Mouse (Mus musculus) embryonic facial prominence, embryonic 12.5 days (tissue): ENCODE measurements at regions not wholly inside any gene's neighbourhood (a gene's known extent, or its start where the extent isn't known, plus 50 kb on each side); places are given as distances from the start of the nearest gene placed in this dataset. TPM values are rescaled to one million over a fixed set of nuclear protein-coding genes. Genes with fewer than 3 reads are reported as not detected.

ENCODE experiments used
- ATAC-seq: fragments of 200-750 bp; cut with Nextera tagmentation; 2 replicates; pipeline ENCODE4 v1.8.0; 2017; ENCODE audit not compliant: insufficient number of reproducible peaks, insufficient read depth, low FRiP score, low TSS enrichment
- H3K27ac ChIP-seq: fragments of 300-500 bp; sonication (generic); 2 replicates; pipeline ENCODE4 v1.5.1; 2016; ENCODE audit warnings: mild to moderate bottlenecking
- H3K27me3 ChIP-seq: fragments of 300-500 bp; sonication (generic); 2 replicates; pipeline ENCODE4 v1.6.1; 2016; ENCODE audit warnings: mild to moderate bottlenecking, moderate library complexity
- H3K36me3 ChIP-seq: fragments of 300-500 bp; sonication (generic); 2 replicates; pipeline ENCODE4 v1.6.1; 2016; ENCODE audit warnings: mild to moderate bottlenecking
- H3K4me1 ChIP-seq: fragments of 300-500 bp; sonication (generic); 2 replicates; pipeline ENCODE4 v1.6.1; 2016
- H3K4me2 ChIP-seq: fragments of 300-500 bp; sonication (generic); replicated peaks from 2 replicates; pipeline ENCODE4 v1.6.1; 2016; ENCODE audit warnings: mild to moderate bottlenecking, moderate library complexity
- H3K4me3 ChIP-seq: fragments of 300-500 bp; sonication (generic); 2 replicates; pipeline ENCODE4 v1.5.1; 2016; ENCODE audit warnings: mild to moderate bottlenecking
- H3K9ac ChIP-seq: fragments of 300-500 bp; sonication (generic); 2 replicates; pipeline ENCODE4 v1.6.1; 2016; ENCODE audit warnings: mild to moderate bottlenecking, moderate library complexity
- H3K9me3 ChIP-seq: fragments of 300-500 bp; sonication (generic); 2 replicates; pipeline ENCODE4 v1.6.1; 2016; ENCODE audit warnings: mild to moderate bottlenecking, moderate library complexity
- WGBS: fragments of 180-500 bp; shearing (Covaris S2); methylation state at CpG from one replicate; pipeline ENCODE4 v1.1.7; 2016; 5-methylcytosine and 5-hydroxymethylcytosine counted together
- microRNA-seq: library from miRNA; unstranded; fragments of <30 nt; microRNA quantifications from one replicate; pipeline ENCODE4, GENCODE M21; 2017

GRCm38 (mm10) chr14:111330570-111330969, 344.3 kb upstream of the Slitrk5 start:
- no peak overlapping the region for H3K4me2 ChIP-seq
- H3K4me1 ChIP-seq = no peaks in the 10 kb centered on the region
- H3K4me3 ChIP-seq = no peak overlapping the region
- 84% methylated on average over 3 of the region's 3 CpGs for WGBS
- H3K9ac ChIP-seq = no peak overlapping the region
- no peaks in the 10 kb centered on the region for H3K36me3 ChIP-seq
- no peaks in the 10 kb centered on the region for H3K9me3 ChIP-seq
- no peak for ATAC-seq
- no peak overlapping the region for H3K27ac ChIP-seq
- no peaks in the 10 kb centered on the region for H3K27me3 ChIP-seq

- Histone ChIP-seq H3K27me3 (no peaks in the 10 kb centered on the region), H3K27ac (no peak overlapping the region), H3K4me2 (no peak overlapping the region), H3K4me1 (no peaks in the 10 kb centered on the region), H3K9ac (no peak overlapping the region), H3K9me3 (no peaks in the 10 kb centered on the region), H3K4me3 (no peak overlapping the region), H3K36me3 (no peaks in the 10 kb centered on the region)
- 82% methylated on average over 5 of the region's 5 CpGs for WGBS
- ATAC-seq = no peak
Observed at GRCm38 (mm10) chr14:111353518-111353917, 321.4 kb upstream of the Slitrk5 start.

GRCm38 (mm10) chr14:111396803-111397202, 278.1 kb upstream of the Slitrk5 start:
- 65% methylated on average over 1 of the region's 1 CpGs for WGBS
- Histone ChIP-seq H3K36me3 (no peaks in the 10 kb centered on the region), H3K27me3 (no peaks in the 10 kb centered on the region)

DNA sequence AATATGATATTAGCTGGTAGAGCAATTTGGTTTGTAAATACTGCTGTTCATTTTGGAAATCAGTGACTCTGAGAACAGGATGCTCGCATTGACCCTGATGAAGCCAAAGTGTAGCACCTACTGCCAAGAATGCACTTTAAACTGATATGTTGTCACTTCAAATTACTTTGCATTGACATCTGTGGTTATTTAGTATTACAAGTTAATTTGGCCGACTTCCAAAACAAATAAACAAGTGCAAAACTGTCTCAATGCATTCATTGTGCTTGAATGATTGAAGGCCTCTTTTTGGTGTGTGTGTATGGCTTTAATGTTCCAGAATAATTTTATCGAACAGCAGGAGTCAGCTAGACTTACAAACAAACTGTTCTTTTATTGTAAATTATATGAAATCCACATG, 274.1 kb upstream of the Slitrk5 start:
- Histone ChIP-seq H3K4me3 (no peak overlapping the region), H3K9me3 (no peaks in the 10 kb centered on the region), H3K9ac (no peak overlapping the region), H3K27ac (no peak overlapping the region), H3K4me2 (no peak overlapping the region), H3K4me1 (no peaks in the 10 kb centered on the region), H3K27me3 (no peaks in the 10 kb centered on the region), H3K36me3 (no peaks in the 10 kb centered on the region)
- no peak for ATAC-seq
- WGBS = 33% methylated on average over 3 of the region's 3 CpGs

More at GRCm38 (mm10) chr14:111396803-111397202, 278.1 kb upstream of the Slitrk5 start:
- ATAC-seq = no peak
- Histone ChIP-seq H3K9ac (no peak overlapping the region), H3K27ac (no peak overlapping the region), H3K9me3 (no peaks in the 10 kb centered on the region), H3K4me3 (no peak overlapping the region), H3K4me1 (no peaks in the 10 kb centered on the region), H3K4me2 (no peak overlapping the region)

GRCm38 (mm10) chr14:111402538-111402937, 272.4 kb upstream of the Slitrk5 start:
- Histone ChIP-seq H3K4me2 (no peak overlapping the region), H3K4me3 (no peak overlapping the region), H3K9ac (no peak overlapping the region), H3K4me1 (no peaks in the 10 kb centered on the region), H3K9me3 (no peaks in the 10 kb centered on the region), H3K27ac (no peak overlapping the region), H3K27me3 (no peaks in the 10 kb centered on the region), H3K36me3 (no peaks in the 10 kb centered on the region)
- 38% methylated on average over 1 of the region's 1 CpGs for WGBS
- no peak for ATAC-seq

DNA sequence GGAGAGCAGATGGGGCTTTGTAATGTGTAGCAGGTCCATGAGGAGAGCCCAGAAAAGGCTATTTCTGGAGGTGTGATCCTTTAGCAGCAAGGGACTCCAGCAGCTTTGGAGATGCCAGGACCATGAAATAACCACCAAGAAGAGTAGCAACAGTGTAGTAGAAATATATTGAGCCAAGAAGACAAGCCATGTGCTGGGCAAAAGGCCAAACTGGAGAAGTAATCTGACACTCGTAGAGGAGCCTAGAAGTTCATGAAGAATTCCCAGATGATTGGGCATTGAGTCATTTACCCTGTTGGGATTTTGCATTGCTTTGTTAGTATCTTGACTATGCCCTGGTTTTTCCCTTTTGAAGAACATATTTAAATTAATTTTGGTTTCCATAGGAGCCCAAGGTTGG, 271.3 kb upstream of the Slitrk5 start:
- 79% methylated on average over 1 of the region's 1 CpGs for WGBS
- H3K4me2 ChIP-seq = no peak overlapping the region
- H3K27ac ChIP-seq = no peak overlapping the region
- no peaks in the 10 kb centered on the region for H3K36me3 ChIP-seq
- no peak overlapping the region for H3K4me3 ChIP-seq
- H3K27me3 ChIP-seq = no peaks in the 10 kb centered on the region
- H3K9ac ChIP-seq = no peak overlapping the region
- ATAC-seq = no peak
- H3K9me3 ChIP-seq = no peaks in the 10 kb centered on the region
- H3K4me1 ChIP-seq = no peaks in the 10 kb centered on the region

- Histone ChIP-seq H3K4me1 (no peaks in the 10 kb centered on the region), H3K27me3 (no peaks in the 10 kb centered on the region), H3K9me3 (no peaks in the 10 kb centered on the region), H3K4me2 (no peak overlapping the region), H3K9ac (no peak overlapping the region), H3K27ac (no peak overlapping the region), H3K36me3 (no peaks in the 10 kb centered on the region), H3K4me3 (no peak overlapping the region)
- WGBS = 75% methylated on average over 3 of the region's 3 CpGs
- no peak for ATAC-seq
Observed at GRCm38 (mm10) chr14:111413543-111413942, 261.4 kb upstream of the Slitrk5 start.

DNA sequence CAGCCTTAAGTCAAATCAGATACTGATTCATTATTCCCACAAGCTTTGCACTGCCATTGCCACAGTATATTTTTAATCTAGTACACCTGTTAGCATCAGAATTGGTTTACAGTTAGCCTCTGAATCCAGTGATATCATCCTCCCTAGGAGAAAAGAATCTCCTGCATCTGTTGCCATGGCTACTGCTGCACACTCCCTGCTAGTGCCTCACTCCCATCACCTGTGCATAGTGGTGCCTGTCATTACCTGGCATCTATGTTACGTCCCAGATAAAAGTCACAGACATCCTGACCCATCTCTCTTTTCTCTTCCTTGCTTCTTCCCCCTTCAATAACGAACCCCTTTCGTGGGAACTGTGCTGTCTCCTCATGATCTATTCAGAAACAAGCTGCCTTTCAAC, 256.4 kb upstream of the Slitrk5 start:
- Histone ChIP-seq H3K4me1 (no peaks in the 10 kb centered on the region), H3K4me3 (no peak overlapping the region), H3K27me3 (no peaks in the 10 kb centered on the region), H3K9ac (no peak overlapping the region), H3K4me2 (no peak overlapping the region), H3K36me3 (no peaks in the 10 kb centered on the region), H3K9me3 (no peaks in the 10 kb centered on the region), H3K27ac (no peak overlapping the region)
- WGBS = 85% methylated on average over 3 of the region's 3 CpGs
- ATAC-seq = no peak

- Histone ChIP-seq H3K4me2 (no peak overlapping the region), H3K9me3 (no peaks in the 10 kb centered on the region), H3K36me3 (no peaks in the 10 kb centered on the region), H3K9ac (no peak overlapping the region), H3K27ac (no peak overlapping the region), H3K4me1 (no peaks in the 10 kb centered on the region), H3K27me3 (no peaks in the 10 kb centered on the region), H3K4me3 (no peak overlapping the region)
- WGBS = 79% methylated on average over 2 of the region's 2 CpGs
- ATAC-seq = 0 out of 2 replicates have a peak, but pooled peaks have one; percentile 22
Observed at GRCm38 (mm10) chr14:111429101-111429857, 245.6 kb upstream of the Slitrk5 start.

Small RNA genes lying in the stretch of these regions (microRNA-seq; reads per million reads assigned to microRNA genes)
- gene Gm22802 = not detected
